Mouse (Mus musculus): ENCODE measurements around the gene Mtmr10.

DNA sequence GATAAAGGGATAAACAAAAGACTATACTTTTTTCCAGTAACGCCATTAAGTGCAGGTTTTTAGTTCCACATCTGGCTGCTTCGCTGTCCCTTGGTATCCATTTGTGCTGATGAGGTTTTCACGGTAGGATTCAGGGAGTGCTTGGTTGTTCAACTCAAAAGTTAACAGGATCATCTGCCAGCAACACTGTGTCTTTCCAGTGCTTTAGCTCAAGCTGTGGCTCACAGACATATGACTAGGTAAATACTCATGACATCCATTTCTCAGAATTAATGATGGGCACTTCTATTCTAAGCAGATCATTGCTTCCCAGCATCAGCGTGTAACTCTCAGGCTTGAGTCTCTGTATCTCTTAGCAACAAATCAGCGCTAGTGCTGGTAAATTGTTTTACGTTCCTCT, 43.1 kb upstream of the Mtmr10 start:
- no peak for TF ChIP-seq POLR2A (IDR thresholded peaks at IDR 0.05; ENCODE audit: low read depth, low read length)
- TF ChIP-seq CTCF (conservative IDR thresholded peaks at IDR 0.05; ENCODE audit: insufficient read depth, insufficient read length, low read depth, low read length) = no peak
